Mouse (Mus musculus) ES-Bruce4 (cell line): ENCODE data around the gene Cycs. TPM values are rescaled to one million over a fixed set of nuclear protein-coding genes. Genes with fewer than 3 reads are reported as not detected.

Experiments
- H3K27ac ChIP-seq: 2 replicates; pipeline ENCODE4 v1.5.1; 2012; ENCODE audit warnings: low read length, inconsistent platforms; ENCODE audit not compliant: insufficient read depth
- H3K27me3 ChIP-seq: 2 replicates; pipeline ENCODE4 v1.6.1; 2012; ENCODE audit warnings: mild to moderate bottlenecking, low read length, inconsistent platforms; ENCODE audit not compliant: control insufficient read depth, poor library complexity, insufficient read depth, severe bottlenecking
- H3K36me3 ChIP-seq: 2 replicates; pipeline ENCODE4 v1.6.1; 2012; ENCODE audit warnings: inconsistent platforms, mild to moderate bottlenecking, low read length, moderate library complexity; ENCODE audit not compliant: control insufficient read depth, poor library complexity, insufficient read depth, severe bottlenecking
- H3K4me1 ChIP-seq: one replicate; pipeline ENCODE4 v1.8.1; 2011; ENCODE audit warnings: low read length; ENCODE audit not compliant: control insufficient read depth, insufficient read depth
- H3K4me3 ChIP-seq: 2 replicates; pipeline ENCODE4 v1.5.1; 2011; ENCODE audit warnings: low read depth, mild to moderate bottlenecking, low read length
- H3K9ac ChIP-seq: 2 replicates; pipeline ENCODE4 v1.6.1; 2012; ENCODE audit warnings: low read depth, mild to moderate bottlenecking, inconsistent platforms; ENCODE audit not compliant: poor library complexity, severe bottlenecking
- H3K9me3 ChIP-seq: replicated peaks from 2 replicates; pipeline ENCODE4 v1.6.1; 2012; ENCODE audit warnings: mild to moderate bottlenecking, low read length, inconsistent platforms; ENCODE audit not compliant: control insufficient read depth, poor library complexity, insufficient read depth, severe bottlenecking
- CTCF ChIP-seq: IDR thresholded peaks from one replicate; pipeline ENCODE4 v1.8.1; 2011; ENCODE audit warnings: low read depth, low read length
- EP300 ChIP-seq: IDR thresholded peaks from 2 replicates; pipeline ENCODE4 v1.6.1; 2011; ENCODE audit warnings: low read depth, low read length; ENCODE audit not compliant: insufficient read depth
- POLR2A ChIP-seq: IDR thresholded peaks from one replicate; pipeline ENCODE4 v1.8.1; 2011; ENCODE audit warnings: low read length; ENCODE audit not compliant: insufficient read depth
- polyA plus RNA-seq: library from polyadenylated mRNA; stranded (reverse); fragments of >200 nt; gene quantifications from 2 replicates; pipeline ENCODE4 v1.2.4, GENCODE M21; 2011; ENCODE audit warnings: low read depth; ENCODE audit not compliant: missing spikeins, insufficient read depth, insufficient read length

The Cycs gene
- polyA plus RNA-seq, 1 experiment, result 11.9 TPM

- H3K27me3 ChIP-seq, result no peaks in the 10 kb centered on the region
- H3K4me3 ChIP-seq, result no peak overlapping the region
- H3K36me3 ChIP-seq, result no peaks in the 10 kb centered on the region
- H3K9ac ChIP-seq, result no peak overlapping the region
- no peak for TF ChIP-seq CTCF
- no peaks in the 10 kb centered on the region for H3K9me3 ChIP-seq
- H3K27ac ChIP-seq, result no peak overlapping the region
- H3K4me1 ChIP-seq, result no peaks in the 10 kb centered on the region
Observed at GRCm38 (mm10) chr6:50542535-50542934, 23.8 kb downstream of the Cycs start.

- no peak overlapping the region for H3K27ac ChIP-seq
- no peaks in the 10 kb centered on the region for H3K4me1 ChIP-seq
- TF ChIP-seq CTCF (no peak), EP300 (no peak), POLR2A (no peak)
- no peaks in the 10 kb centered on the region for H3K27me3 ChIP-seq
- no peaks in the 10 kb centered on the region for H3K9me3 ChIP-seq
- H3K4me3 ChIP-seq, result no peak overlapping the region
- no peaks in the 10 kb centered on the region for H3K36me3 ChIP-seq
- H3K9ac ChIP-seq, result no peak overlapping the region
Observed at GRCm38 (mm10) chr6:50539641-50540040, 26.7 kb downstream of the Cycs start.

DNA sequence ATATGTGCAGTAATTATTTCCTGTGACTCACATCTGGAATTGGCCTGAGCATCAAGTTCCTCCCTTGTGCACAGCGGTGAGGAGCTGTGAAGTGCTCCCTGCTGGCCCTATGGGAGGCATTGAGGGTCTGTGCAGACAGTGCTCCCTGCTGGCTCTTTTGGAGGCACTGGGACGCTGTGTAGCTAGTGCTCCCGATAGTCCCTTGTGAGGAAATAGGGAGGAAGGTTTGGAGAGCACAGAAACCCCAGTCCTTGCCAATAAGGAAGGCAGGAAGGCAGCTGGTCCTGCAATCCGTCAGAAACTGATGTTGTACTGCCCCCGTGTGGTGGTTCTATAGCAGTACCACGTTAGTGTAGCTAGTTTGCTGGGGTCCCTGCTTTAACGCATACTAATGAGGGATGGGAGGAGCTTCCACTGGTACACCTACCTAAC lies 29.9 kb downstream of the Cycs start:
- Histone ChIP-seq H3K9me3 (no peaks in the 10 kb centered on the region), H3K4me3 (no peak overlapping the region), H3K27me3 (no peaks in the 10 kb centered on the region), H3K9ac (no peak overlapping the region), H3K4me1 (no peaks in the 10 kb centered on the region), H3K27ac (no peak overlapping the region), H3K36me3 (no peaks in the 10 kb centered on the region)
- no peak for TF ChIP-seq EP300
- peak; percentile 87 for TF ChIP-seq CTCF

- no peaks in the 10 kb centered on the region for H3K4me1 ChIP-seq
- H3K9me3 ChIP-seq, result no peaks in the 10 kb centered on the region
- H3K36me3 ChIP-seq, result no peaks in the 10 kb centered on the region
- H3K9ac ChIP-seq, result no peak overlapping the region
- no peak overlapping the region for H3K4me3 ChIP-seq
- TF ChIP-seq EP300 (no peak), CTCF (no peak), POLR2A (no peak)
- no peaks in the 10 kb centered on the region for H3K27me3 ChIP-seq
- H3K27ac ChIP-seq, result no peak overlapping the region
Observed at GRCm38 (mm10) chr6:50535346-50535745, 31.0 kb downstream of the Cycs start.

DNA sequence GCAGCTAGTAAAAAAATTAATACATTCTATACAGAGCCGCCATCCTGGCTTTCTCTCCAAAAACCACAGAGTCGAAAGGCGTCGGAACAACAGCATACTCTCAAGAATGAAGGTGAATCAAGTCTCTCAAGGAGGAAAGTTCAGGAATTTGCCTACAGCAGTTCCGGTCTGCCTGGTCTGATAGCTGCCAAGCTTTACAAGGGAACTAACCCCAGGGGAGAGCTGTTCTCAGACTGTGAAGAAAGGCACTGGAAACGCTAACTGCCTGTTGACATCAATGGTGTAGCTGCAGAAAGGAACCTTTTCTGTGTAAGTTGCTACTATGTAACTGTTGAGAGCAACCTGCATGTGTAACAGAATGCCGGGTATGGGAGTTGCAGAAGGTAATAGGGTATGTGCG lies 34.4 kb downstream of the Cycs start:
- no peaks in the 10 kb centered on the region for H3K4me1 ChIP-seq
- H3K27ac ChIP-seq, result no peak overlapping the region
- TF ChIP-seq POLR2A, result no peak
- H3K4me3 ChIP-seq, result no peak overlapping the region
- H3K36me3 ChIP-seq, result no peaks in the 10 kb centered on the region
- H3K27me3 ChIP-seq, result no peaks in the 10 kb centered on the region
- no peaks in the 10 kb centered on the region for H3K9me3 ChIP-seq
- H3K9ac ChIP-seq, result no peak overlapping the region

GRCm38 (mm10) chr6:50531003-50531402 lies 35.3 kb downstream of the Cycs start:
- Histone ChIP-seq H3K9me3 (no peaks in the 10 kb centered on the region), H3K36me3 (no peaks in the 10 kb centered on the region), H3K9ac (no peak overlapping the region), H3K27ac (no peak overlapping the region), H3K27me3 (no peaks in the 10 kb centered on the region), H3K4me3 (no peak overlapping the region), H3K4me1 (no peaks in the 10 kb centered on the region)
- TF ChIP-seq POLR2A (no peak), EP300 (no peak), CTCF (no peak)

DNA sequence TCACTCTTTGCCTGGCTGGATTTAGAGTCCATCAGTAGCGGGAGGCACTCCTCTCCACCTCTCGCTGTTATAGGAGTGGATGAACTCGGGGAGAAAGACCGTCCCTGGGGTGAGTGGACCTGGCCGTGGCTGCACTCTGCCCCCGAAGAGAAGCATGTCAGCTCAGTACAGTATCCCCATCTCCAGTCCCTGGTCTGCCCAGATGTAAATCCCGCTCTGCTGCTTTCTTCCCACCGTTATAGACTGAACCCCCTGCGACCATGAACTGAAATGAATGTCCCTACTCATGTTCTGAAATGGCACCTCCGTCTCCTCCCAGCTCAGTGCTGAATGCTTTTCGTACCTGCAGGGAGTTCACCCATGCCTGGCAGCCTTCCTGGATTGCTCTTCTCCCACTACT lies 37.1 kb downstream of the Cycs start:
- TF ChIP-seq EP300, result no peak
- Histone ChIP-seq H3K9ac (no peak overlapping the region), H3K36me3 (no peaks in the 10 kb centered on the region), H3K4me3 (no peak overlapping the region), H3K4me1 (no peaks in the 10 kb centered on the region), H3K9me3 (no peaks in the 10 kb centered on the region), H3K27ac (no peak overlapping the region), H3K27me3 (no peaks in the 10 kb centered on the region)
